Mouse (Mus musculus) testis, postnatal 10 days (tissue): ENCODE data around the gene Pitpnb.
A peak's percentile ranks its signal among the peaks of the same experiment; 100 is the strongest.

Experiments
- DNase-seq: peaks from one replicate; pipeline ENCODE4 v3.0.0; 2021; ENCODE audit warnings: low spot score

Pitpnb gene

DNA sequence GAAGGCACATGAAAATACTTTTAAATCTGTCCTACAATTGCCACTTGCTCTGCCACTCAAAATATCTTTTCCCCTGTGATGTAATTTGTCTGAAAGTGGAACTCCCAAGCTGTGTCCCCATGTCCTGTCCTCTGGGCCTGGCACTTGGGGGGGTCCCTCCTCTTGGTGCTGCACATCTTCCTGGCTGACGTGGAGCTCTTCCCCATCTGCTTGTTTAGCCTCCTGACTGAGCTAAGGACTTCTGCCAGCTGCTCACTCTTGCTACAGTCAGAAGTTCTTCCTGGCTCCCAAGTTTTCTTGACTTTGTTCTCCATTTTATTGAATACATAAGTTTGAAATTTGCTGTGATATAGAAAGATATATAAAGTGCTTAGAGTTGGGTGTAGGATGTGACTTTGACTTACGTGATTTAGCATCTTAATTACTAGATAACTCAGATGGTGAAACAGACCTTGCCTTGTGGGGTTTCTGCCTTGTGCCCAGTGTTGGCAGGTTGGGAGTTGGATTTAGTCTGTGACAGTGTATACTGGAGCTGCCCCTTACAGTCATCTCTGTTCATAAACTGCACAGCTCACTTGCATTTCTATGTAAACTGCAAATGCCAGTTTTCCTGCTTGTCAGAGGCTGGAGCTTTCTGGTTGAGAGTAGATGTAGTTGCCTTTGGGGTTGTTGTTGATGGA lies 14.3 kb downstream of the Pitpnb start:
- DNase-seq, result no peak

DNA sequence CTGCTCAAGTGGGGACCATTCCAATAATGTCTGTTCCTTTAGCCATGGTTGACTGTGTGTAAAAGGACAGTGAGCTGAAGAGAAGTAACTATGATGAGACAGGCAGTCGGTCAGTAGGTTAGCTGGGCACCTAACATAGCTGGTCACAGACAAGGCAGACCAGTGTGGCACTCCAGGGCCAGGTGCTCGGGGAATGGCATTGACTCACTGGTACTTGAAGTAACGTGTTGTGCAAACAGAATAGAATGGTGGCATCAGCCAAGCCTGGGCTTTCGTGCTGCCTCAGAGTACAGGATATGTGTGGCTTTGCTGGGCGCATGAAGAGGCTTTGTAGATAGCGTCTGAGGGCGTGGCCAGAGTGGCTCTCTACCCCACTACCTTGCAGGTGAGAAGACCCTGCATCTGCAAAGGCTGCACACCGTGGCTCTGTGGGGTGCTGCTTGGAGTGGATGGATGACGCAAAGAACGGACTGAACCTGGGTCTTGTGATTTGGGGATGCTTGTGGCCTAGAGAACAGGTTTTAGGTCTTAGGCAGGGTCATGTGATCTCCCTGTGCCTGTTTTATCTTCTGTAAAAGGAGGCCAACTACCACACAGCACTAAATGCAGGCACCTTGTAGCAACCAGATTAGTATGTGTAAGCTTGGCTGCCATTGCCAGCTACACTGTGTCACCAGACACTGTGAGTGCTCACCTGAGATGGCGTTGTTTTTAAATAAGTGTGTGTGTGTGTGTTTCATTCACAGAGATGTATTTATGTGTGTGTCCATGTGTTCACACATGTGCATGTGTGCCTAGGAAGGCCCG lies 26.5 kb downstream of the Pitpnb start:
- no peak for DNase-seq

DNA sequence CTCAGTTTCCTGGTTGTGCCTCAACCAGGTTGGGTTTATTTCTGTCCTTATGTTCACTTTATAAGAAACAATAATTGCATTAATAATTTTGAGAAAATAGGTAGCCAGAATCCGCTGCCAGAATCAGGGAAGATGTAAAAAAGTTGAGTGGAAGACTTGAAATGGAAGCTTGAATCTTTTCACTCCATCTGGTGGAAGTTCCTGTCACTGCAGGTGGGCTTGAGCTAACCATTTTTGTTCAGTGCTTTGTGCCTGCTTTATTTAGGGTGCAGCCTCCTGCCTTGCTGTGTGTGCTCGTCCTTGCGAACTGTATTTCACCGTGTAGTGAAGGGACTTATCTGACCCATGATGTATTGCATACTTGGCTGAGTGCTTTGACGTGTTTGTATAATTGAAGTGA lies 30.0 kb downstream of the Pitpnb start:
- no peak for DNase-seq

DNA sequence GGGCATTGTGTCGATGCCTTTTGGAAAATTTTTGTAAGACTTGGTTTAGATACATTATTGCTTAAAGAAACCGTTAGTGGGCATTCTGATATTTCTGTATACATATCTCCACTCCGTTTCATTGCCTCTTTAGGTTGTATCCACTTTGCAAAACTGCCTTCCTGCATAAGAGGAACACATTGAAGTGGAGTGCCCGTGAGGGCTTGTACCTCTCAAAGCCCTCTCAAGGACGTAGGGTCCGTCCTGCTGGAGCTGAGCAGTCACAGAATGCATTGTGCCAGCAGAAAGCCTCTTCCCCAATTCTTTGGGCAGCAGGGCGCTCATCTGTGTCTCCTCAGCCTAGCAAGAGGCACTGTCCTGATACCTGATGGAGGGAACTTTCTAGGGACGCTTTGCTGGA lies 30.5 kb downstream of the Pitpnb start:
- no peak for DNase-seq

DNA sequence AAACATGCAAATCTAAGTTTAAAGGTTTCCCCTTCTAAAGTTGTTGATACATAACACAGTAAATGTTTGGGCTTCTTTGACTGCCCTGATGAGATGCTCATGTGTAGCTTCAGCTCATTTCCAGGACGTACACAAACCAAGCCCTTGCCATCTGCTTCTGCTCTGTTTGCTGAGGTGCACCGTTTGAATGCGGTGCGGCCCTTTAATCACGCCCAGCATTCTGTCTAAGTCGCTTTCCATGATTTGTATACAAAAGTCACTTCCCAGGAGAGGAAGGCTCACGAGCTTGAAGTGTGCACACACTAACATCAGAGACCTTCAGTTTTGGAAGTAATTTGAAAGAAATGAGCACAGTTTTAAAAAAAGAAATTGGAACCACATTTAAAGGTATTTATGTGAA lies 31.3 kb downstream of the Pitpnb start:
- no peak for DNase-seq

DNA sequence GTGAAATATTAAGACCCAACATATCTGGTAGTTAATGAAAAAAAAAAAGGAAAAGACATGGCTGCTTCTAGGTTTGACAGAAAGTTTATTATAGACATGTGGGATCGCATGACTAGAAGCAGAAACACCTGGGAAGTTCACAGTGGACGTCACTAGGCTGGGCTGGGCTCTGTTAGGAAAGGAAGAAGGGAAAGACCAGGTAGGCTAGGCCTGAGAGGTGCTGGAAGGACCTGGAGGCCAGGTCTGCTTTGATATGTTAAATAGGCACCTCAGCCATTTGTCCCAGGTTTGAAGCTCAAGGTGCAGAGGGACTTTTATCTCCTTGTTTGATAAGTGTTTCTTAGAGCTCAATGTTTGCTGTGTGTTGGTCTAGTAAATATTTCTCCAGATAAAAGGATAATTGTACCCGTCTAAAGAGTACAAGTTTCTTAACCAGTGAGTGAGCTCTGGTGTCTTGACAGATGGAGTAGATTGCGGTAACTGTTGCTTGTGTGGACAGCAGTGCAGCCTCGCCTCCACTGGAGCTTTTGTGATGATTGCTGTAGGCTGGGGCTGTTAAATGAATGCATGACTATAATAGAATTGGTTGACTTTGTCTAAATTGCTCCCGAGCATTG lies 33.0 kb downstream of the Pitpnb start:
- DNase-seq, result no peak

DNA sequence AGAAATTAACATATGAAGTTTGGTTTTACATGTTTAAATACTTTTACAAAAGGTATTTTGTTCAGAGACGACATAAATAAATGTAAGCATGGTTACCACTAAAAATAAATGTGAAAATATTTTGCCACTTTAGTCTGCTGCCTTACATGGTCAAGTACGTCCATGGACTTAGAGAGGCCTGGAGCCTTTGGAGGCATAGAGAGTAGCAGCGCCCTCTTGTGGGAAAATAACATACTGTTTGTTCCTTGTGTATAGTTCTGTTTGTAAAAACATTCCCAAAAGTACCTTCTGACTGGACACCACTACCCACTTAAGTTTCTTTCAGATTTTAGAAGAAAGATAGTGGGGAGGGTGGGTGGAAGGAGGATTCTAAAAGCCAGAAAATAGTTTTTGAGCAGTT lies 34.0 kb downstream of the Pitpnb start:
- no peak for DNase-seq

DNA sequence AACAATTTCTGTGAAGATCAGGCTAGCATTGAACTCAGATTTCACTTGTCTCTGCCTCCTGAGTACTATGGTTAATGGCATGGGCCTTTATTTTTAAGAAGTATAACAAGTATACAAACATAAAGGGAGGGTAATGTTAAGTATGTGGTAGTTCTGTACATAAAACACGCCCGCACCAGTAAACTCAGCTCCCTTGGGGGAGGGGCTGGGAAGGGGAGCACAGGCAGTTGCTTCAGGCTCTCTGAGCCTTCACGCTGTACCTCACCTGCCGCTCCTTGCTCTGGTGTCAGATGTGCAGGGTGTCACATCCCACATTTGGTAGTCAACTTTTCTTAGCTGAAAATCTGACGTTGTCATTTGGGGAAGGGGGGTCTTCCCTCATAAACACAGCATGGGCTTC lies 35.6 kb downstream of the Pitpnb start:
- no peak for DNase-seq

DNA sequence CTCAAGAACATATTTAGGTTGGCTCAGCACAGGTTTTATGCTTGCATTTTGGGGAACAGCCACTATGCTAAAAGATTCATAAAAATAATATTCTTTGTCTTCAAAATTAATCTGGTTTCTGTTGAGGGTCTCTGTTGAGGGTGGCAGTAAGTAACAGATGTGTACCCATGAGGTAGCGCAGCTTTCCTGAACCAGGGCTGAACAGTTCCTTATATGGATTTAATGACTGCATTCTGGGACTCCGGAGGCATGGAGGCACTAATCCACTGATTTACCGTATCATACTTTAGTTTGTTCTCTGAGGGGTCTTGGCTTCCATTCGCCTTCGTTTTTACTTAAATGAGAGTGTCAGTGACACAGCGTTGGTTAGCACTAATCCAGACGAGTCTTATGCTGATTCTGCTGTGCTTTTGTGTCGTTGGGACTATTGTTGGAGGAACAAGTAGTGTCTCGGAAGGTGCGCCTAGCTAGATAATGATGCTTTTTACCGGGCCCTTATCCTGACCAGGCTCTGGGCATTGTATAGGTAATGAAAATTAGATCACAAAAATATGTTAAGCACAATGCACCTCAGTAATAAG lies 37.5 kb downstream of the Pitpnb start:
- DNase-seq, result no peak

DNA sequence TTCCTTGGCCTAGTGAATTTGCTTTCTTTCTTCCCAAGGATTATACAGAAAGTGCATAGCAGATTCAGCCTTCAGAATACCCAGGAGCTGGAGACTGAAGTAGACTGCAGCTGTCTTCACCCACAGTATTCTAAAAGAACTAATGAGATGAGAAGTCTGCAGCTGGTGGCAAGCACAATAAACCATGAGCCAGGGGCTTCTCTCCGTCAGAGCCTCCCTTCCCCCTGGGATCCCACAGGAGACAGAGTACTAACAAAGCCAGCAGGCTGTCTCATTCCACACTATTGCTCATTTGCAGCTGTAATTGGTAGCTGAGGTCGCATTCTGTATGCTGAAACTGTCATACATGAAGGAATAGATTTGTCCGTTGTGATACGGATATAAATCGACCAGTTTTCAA lies 38.0 kb downstream of the Pitpnb start:
- no peak for DNase-seq

DNA sequence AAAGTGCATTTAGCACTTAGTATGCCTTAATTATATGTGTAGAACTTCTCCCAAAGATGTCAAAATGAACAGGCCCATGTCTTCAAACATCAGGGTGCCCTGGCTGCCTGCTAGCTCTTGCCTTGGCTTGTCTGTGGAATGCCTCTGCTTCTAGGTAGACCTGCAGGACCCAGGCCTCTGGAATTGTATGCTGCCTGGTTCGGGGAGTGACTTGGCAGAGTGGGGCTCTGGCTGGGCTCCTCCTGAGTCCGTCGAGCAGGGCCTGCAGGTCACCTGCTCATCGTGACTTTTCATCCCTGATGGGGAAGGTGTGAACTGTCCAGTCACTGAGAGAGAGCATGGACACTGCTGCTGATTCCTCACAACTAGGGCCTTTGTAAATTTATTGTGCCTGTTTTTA lies 45.1 kb downstream of the Pitpnb start:
- DNase-seq, result peak; percentile 34

DNA sequence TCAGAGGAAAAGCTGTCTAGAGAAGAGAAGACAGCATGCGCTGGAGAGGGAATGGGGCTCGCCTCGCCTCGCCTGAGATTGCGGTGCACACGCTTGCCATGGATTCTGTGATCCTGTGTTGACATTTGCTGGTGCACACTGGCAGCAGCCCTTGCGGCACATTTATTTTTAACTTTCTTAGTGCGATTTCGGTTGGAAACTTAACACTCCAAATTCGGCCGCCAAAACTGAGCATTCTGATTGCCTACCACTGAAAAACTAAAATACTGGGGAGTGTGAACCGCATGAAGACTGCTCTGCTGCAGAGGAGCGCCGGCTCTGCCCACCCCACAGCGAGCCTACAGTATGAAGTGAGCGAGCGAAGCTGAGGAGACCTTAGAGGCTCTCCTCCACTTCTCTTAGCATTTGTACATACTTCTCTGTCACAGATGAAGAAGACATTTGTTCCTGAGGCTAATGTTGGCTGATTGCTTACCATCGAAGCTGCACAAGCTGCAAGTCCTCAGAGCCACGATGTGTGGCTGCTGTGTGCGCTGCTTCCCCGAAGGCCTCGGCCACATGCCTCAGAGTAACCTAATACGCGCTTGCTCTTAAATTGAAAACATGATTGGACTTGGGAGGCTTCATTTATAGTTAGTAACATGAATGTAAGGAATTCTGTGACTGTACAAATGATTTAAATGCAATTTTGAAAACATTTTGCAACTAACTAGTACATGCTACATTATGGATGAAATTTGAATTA lies 45.9 kb downstream of the Pitpnb start:
- DNase-seq, result no peak

DNA sequence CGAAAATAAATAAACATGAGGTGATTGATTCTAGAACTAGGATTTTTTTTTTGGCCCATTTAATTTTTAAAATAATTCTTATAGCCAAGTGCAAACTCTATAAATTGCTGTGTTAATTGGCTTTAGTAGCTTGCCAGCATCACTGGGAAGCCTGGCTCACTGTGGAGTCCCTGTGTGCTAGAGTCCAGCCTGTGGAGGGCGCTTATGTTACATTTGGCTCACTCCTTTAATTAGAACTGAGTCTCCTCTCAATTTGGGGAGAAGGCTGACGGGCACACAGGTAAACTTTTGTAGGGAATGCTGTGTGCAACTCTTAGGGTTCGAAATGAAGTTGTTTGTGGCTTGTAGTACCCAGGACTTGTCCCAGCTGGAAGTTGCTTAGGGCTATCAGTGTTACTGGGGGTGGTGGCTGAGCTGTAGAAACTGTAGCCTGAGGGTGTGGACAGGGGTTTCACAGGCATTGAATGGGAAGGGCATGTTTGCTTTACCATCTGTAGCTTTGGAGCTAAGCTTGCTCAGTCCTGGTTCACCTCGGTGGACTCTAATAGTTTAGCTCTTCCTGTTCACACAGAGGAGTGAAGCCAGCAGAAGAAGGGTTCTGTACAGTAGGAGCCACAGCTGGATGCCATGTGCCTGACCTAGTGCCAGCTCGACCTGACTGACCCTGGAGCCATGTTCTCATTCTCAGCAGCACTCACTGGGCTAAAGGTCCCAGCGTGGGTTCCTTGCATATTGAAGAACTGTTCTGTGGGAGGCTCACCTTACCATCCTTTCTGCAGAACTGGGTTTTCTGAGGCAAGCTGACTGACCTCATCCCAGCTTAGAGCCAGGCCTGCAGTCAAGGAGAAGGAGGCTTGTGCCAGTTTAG lies 47.8 kb downstream of the Pitpnb start:
- no peak for DNase-seq

DNA sequence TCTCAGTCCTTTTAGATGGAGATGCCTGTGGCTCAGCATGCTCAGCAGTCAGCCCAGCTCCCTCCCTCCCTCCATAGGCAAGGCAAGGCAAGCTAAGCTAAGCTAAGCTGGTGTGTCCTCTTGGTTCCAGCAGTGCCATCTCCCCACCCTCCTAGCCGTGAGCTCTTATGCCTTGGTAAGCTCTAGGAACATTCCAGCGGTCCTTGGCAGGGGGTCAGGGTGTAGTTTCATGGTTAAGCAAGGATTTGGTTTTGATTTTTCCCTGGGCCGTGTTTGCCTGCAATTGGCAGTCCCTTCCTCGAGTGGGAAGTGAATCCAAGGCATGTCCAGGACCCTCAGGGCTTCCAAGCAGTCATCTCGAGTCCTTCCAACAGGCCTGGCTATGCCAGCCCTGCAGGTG lies 52.8 kb downstream of the Pitpnb start:
- DNase-seq, result no peak

DNA sequence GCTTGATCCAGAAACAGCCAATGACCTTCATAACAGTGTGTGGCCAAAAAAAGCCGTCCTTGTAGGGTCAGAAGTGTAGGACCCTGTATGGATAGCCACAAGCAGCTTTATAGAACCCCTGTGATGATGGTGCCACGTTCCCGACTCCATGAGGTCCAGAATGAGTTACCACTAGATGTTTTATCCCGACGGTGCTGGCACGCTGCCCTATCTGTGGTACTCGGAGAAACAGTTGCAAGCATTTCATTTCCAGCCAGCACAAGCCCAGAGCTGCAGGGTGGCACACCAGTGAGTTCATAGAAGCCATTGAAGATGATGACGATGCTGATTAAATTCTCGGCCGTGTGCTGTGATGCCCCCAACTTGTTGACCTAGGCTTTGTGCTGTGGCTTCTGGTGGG lies 60.3 kb downstream of the Pitpnb start:
- peak; percentile 63 for DNase-seq

DNA sequence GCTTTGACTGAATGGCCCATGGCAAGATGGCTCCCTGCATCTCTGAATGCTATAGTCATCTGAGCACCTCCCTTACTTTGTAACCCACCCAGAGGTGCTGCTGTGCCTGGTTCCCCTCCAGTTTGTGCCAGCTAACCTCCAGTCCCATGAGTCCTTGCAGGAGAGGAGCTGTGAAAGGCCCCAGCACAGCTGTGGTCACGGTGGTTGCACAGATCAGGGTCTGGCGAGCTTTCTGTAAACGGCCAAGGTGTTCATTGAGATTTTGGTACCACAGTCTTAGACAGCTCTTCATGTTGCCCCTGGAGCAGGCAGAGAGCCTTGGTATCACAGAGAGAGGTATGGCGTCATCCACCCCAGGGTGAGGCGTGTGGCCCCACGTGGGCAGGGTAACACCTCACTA lies 60.9 kb downstream of the Pitpnb start:
- no peak for DNase-seq

DNA sequence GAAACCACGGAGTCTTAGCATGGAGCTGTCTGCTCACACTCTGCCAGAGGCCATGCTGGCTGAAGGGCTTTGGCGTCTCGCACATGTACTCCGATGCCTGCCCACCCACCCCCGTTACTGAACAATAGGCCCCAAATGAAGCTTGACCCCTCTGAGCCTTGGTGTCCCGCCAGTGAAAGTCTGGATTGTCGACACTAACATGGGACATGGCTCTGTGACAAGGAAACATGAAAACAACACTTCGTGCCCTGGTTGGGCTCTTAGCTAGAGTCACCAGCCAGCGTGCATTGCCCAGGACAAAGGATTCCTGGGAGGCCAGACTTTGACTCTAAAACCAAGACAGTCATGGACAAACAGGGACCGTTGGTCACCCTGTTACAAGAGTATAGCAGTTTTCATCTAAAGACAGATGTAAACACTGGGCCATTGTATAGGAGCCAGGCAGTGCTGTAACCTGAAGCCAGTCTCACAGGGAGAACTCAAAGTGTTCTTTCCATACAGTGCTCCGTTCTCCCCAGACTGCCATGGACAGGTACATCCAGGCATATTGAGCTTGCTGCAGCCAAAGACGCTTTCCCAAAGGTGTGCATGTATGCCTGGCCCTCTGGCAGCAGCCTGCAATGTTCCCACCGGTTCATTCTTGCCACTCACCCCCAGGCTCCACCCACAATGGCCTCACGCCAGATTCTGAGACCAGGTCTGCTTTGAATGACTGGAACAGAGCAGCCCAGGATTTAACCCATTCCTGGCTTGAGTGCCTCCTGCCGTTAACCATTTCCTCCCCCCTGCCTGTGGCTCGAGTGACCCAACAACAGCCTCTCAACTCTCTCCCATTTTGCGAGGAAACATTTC lies 63.0 kb downstream of the Pitpnb start:
- peak; percentile 82 for DNase-seq

DNA sequence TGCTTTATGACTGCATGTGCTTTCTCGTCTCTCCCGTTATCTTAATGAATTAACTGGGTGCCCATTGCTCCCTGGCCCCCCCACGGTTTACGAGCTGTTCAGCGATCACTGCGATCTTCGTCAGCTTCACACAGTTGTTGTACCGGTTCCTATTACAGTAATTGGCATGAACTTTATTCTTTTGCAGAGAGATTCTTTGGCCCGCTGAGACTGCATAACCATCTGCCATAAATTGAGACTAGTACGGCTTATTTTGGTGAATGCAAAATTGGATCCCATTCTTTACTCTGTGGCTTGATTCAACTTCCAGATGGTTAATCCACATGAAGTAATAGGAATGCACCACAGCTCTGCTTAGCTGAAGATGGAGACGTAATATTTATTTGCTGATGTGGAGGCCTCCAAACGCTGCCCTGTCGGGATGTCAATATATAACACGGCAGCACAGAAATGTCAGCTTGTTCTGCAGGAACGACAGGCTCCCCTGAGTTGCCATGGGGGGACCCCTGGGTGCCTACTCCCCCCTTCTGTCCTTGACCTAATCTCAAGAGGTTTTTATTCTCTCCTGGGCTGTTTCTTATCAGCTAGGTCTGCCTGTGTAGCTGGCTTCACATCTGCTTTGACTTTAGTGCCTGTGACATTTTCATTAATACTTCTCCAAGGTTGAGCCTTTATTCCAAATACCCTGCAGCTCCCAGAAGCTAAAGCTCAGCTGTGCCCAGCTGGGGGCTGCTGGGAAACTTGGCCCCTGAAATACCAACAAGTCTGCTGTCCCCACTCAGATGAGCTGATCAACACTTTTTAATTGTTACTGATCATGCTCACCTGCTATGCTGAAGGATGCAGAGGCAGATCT lies 63.9 kb downstream of the Pitpnb start:
- no peak for DNase-seq

DNA sequence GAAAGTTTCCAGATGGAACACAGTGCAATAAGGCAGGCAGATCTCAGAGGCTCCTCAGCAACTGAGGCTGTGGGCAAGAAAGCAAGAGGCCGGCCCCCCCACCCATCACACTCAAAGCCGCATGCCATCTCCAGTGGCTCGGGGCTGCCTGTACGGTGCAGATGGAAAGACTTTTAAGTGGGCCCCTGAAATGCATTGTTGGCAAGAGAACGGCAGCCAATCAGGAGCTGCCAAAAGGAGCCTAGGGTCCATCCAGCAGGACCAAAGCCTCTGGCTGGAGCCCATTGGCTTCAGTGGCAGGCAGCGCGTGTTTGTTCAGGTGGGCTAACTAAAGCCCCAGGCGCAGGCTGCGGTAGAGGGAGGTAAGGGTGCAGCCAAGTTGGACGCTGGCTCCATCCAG lies 65.2 kb downstream of the Pitpnb start:
- DNase-seq, result no peak
